Mouse (Mus musculus) neutrophil, adult 5-6 weeks (primary cell): ENCODE data around the gene Nfatc2ip. TPM values are rescaled to one million over a fixed set of nuclear protein-coding genes. Genes with fewer than 3 reads are reported as not detected.

Experiments
- ATAC-seq: fragments of 151-379, 151-347 bp; 2 replicates; pipeline ENCODE4 v1.8.0; 2017; ENCODE audit warnings: mild to moderate bottlenecking, moderate TSS enrichment; ENCODE audit not compliant: insufficient number of reproducible peaks, poor library complexity, low FRiP score, severe bottlenecking; ENCODE audit errors: extremely low read depth
- total RNA-seq: library from RNA; stranded (forward); fragments of 200-1000 nt; gene quantifications from 2 replicates; pipeline ENCODE4 v1.2.3, GENCODE M21; 2017

Nfatc2ip gene
- total RNA-seq, 1 experiment from 2014 or later, result 14.1 TPM

- no peak for ATAC-seq
Observed at GRCm38 (mm10) chr7:126359049-126359448, 37.5 kb downstream of the Nfatc2ip start.

DNA sequence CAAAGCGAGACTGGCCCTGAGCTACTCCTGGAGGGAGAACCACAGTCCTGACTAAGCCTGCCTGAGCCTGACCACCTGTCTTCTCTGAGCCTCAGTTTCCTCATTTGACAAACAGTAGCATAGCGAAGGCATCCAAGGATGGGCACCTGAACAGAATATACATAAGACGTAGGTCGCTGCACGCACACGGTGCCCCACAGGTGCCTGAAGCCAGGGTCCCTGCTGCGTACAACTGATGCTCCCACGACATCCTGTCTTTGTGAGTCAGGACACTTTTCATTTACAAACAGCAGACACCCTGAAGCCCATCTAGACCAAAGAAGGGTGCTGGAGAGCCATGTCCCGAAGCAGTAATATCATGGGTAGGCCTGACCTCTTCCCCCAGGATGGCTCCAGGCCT is 38.1 kb downstream of the Nfatc2ip start:
- no peak for ATAC-seq

DNA sequence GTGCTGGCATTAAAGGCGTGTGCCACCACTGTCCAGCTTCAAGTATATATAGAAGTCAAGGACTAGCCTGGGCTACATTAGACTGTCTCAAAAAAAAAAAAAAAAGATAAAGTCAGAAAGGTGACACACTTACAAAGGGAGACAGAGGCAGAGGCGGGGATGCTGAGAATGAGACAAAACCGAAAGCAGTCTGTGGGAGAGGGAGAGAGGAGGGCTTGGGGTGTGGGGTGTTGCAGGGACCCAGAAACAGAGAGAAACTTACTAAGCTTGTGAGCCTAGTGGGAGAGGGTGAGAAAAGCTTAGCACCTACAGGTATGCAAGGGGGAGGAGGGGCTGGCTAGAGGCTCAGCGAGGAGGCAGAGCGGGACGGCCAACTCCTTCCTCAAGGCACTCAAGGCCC is 38.7 kb downstream of the Nfatc2ip start:
- no peak for ATAC-seq

DNA sequence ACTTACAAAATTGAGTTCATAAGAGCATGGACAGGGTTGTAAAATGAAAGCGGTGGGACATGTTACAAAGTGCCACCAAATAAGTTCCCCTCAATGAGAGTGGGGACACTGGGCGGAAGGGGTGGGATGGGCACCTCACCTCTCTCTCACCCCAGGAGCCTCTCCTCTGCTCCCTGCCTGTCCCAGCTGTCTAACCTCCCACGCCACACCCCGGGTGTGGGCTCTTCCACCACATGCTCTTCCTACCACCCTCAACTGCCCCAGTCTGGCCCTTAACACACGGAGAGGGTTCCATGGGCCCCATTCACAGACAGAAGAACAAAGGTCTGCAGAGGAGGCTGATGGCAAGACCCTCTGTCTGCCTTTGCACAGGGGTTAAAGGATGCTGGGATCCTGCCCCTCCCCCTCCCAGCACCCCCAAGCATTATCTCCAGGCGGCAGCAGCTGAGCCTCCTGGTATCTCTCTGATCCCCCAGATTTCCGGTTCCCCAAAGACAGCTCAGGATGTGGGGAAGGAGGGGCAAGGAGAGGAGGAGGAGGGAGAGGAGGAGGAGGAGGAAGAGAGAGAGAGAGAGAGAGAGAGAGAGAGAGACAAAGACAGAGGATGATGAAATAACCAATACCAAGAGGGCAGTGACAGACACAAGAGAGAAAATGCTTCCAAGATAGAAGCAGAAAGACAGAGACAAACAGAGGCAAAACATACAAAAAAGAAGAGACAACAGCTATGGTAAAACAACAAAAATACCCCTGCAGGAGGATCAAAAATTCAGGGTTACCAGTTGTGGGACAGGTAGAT is 39.5 kb downstream of the Nfatc2ip start:
- ATAC-seq, result no peak

DNA sequence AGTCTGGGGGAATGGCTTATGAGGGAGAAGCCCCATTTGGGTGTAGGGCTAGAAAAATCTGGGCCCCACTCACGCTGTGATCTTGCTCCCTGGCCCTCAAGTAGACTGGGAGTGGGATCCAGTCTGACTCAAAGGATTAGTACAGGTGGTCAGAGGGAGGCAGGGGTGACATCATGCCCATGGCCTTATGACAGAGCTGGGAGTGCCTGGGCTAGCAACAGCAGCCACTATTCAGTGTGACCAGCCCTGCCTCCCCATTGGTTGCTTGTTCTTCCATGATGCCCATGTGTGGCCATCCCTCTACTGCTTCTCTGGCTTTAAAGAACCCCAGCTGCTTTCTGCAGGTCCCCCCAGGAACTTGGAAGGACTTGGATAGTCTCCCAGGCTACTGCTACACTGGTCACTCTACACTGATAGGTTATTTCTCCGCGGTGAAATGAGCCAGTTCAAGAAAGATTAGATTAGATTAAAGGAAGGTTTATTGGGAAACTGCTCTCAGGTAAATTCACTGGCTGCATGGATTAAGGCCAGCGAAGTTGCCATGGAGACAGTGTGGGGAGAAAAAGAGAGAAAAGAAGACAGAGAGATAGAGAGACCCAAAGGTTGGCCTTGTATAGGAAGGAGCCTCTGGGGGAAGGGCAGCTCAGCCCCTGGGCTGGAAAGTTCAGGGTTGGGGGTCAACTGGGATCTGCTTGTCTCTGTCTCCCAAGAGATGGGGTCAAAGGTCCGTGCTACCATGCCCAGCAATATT is 40.5 kb downstream of the Nfatc2ip start:
- no peak for ATAC-seq

DNA sequence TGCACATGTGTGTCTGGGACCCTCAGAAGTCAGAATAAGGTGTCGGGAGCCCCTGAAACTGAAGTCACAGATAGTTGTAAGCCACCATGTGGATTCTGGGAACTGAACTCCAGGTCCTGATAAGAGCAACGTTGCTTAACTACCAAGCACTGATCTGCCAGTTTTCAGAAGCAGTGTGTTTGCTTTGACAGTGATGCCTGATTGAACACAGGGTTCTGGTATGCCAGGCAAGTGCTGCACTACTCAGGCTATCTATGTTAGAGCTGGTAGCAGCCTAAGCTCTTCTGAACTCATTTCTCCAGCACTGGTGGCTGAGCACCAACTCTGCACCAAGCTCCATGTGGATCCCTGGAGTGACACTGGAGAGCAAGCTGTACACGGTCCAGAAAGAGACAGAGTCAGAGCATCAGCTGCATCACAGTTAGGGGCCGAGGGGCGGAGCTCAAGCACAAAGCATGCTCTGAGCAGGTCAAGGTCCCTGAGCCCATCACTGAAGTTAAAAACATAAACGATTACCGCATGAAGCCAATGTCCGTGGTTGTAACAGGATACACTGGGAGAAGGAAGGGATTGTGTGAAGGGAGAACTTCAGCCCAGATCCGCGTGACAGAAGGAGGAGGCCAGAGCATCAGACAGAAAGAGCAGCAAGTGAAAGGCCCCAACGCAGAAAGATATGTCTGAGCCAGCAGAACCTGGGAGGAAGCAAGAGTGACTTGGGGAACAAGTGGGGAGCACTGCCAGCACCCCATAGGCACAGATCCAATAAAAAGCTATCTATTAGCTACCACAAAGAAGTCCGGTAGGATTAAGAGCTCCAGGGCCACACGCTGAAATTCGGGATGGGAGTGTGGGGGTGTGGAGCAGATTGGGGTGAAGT is 41.6 kb downstream of the Nfatc2ip start:
- ATAC-seq, result no peak

DNA sequence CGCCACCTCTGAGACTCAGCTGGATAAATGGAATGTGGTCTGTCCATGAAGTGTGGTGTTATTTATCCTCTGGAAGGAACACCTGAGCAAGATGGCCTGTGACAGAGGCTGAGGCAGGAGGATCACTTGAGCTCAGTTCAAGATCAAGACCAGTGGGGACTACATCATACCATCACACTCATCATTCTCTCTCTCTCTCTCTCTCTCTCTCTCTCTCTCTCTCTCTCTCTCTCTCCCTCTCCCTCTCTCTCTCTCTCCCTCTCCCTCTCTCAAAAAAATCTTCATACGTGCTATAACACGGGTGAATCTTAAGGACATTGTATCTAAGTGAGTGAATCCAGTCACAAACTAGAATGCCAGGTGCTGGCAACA is 42.6 kb downstream of the Nfatc2ip start:
- ATAC-seq, result no peak

- ATAC-seq, result no peak
Observed at GRCm38 (mm10) chr7:126353251-126353993, 43.1 kb downstream of the Nfatc2ip start.

DNA sequence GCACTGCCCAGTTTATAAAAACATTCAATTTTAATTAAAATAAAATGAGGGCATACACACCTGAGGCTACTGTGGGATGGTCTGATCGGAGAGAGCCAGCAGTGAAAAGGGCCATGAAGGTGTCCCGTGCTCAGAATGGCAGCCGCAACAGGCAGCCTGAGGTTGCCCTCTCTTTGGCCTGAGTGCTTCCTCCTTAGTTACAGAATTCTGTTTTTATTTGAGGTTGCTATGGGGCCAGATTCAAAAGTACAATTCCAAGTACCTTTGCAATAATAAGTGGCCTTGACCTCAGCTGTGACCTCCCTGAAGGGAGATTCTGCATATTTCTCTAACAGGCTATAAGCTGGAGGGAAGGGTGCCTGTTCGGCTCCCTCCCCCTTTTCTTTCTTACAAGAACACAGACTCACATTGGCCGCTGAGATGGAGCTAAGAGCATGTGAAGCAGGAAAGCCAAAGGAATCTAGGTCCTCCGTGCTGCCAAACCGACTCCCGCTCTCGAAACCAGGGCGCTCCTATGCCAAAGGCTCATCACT is 45.1 kb downstream of the Nfatc2ip start:
- no peak for ATAC-seq

GRCm38 (mm10) chr7:126350748-126351418 is 45.7 kb downstream of the Nfatc2ip start:
- no peak for ATAC-seq

DNA sequence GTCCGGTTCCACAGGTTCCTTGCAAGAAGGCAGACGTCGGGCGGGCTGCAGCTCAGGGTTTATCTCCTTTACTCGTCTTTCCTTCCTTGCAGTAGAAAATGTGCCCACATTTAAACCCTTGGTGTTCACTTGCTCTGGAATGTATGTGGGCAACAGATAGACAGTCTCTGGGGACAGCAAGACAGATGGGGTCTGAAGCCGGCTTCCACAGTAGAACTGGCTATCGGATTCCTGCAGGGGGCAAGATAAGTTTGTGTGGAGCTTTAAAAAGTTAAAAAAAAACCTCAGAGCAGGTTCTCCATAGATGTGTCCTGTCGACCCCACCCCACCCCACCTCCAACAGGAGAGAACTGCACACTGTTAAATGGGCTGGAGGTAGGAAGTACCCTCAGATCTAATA is 48.2 kb downstream of the Nfatc2ip start:
- no peak for ATAC-seq

- no peak for ATAC-seq
Observed at GRCm38 (mm10) chr7:126347098-126347497, 49.4 kb downstream of the Nfatc2ip start.

- no peak for ATAC-seq
Observed at GRCm38 (mm10) chr7:126345969-126346368, 50.6 kb downstream of the Nfatc2ip start.

- ATAC-seq, result no peak
Observed at GRCm38 (mm10) chr7:126345557-126345956, 51.0 kb downstream of the Nfatc2ip start.

DNA sequence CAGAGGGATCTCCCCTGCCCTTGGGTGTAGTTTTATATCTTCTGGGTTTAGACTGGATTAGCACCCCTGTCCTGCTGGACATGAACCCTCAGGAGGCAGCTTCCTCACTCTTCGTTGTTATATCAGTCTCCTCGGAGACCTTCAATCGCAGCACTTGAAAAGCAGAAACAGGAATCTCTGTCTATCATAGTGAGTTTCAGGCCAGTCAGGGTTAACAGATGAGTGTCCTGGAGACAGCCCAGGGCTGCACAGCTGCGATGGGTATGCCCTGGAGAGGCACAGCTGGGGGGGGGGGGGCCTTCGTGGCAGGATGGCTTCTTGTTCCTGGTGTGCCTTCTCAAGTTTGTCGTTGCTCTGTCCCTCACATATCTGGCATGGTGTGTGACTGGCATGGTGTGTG is 55.6 kb downstream of the Nfatc2ip start:
- ATAC-seq, result no peak

- no peak for ATAC-seq
Observed at GRCm38 (mm10) chr7:126340206-126340618, 56.3 kb downstream of the Nfatc2ip start.

- ATAC-seq, result no peak
Observed at GRCm38 (mm10) chr7:126339521-126339971, 57.0 kb downstream of the Nfatc2ip start.

GRCm38 (mm10) chr7:126338906-126339305 is 57.6 kb downstream of the Nfatc2ip start:
- no peak for ATAC-seq
